In genomic region chr11:29287305-29287704, GRCm38 (mm10) we compare ENCODE assay signal across 16 mouse cellular contexts.
"Had no signal": no experiment of that assay in that cellular context is flagged by ENCODE, and none has a peak within 500 bp of the region (broad histone marks: within the 10 kb centered on the region; RNA-seq: fewer than 3 reads in every experiment).

No protein-coding gene starts in this region.

- H3K9ac ChIP-seq: neural tube, embryonic 13.5 days; neural tube, embryonic 15.5 days; stomach, embryonic 15.5 days had no signal

- H3K36me3 ChIP-seq: neural tube, embryonic 13.5 days; neural tube, embryonic 15.5 days; stomach, embryonic 15.5 days had no signal

- H3K27me3 ChIP-seq: neural tube, embryonic 13.5 days; neural tube, embryonic 15.5 days; stomach, embryonic 15.5 days had no signal

- DNase-seq: retina, postnatal 1 day; right cerebral cortex, adult 18-20 months; right cerebral cortex, postnatal 14 days; right cerebral cortex, postnatal 25 days; right cerebral cortex, postnatal 4 days; spleen, adult 18-20 months; thymus, adult 18-20 months; thymus, adult 2 months; thymus, postnatal 14 days; thymus, postnatal 25 days; thymus, postnatal 36 days; thymus, postnatal 4 days had no signal

- H3K4me3 ChIP-seq: neural tube, embryonic 13.5 days; neural tube, embryonic 15.5 days; stomach, embryonic 15.5 days had no signal

- H3K27ac ChIP-seq: neural tube, embryonic 13.5 days; neural tube, embryonic 15.5 days; stomach, embryonic 15.5 days; stomach, postnatal 0 days had no signal

- H3K4me1 ChIP-seq: neural tube, embryonic 13.5 days; neural tube, embryonic 15.5 days; stomach, embryonic 15.5 days had no signal

- H3K9me3 ChIP-seq: neural tube, embryonic 13.5 days; neural tube, embryonic 15.5 days; stomach, embryonic 15.5 days had no signal
